Mouse (Mus musculus): Measurements from ENCODE around the gene Wwc2. TPM values are rescaled to one million over a fixed set of nuclear protein-coding genes. Genes with fewer than 3 reads are reported as not detected.

The Wwc2 gene
- total RNA-seq (2021) = 10 to 100 TPM; 27.0 to 28.2 TPM
- long read RNA-seq, experiment 1, full-length matches to known transcripts = 13 of 23 reads
- long read RNA-seq, experiment 1, partial matches to known transcripts = 10 of 23 reads
- long read RNA-seq, experiment 1, other reads (novel, unspliced or antisense) = 0 of 23 reads
- long read RNA-seq, experiment 2, full-length matches to known transcripts = 25 of 37 reads
- long read RNA-seq, experiment 2, partial matches to known transcripts = 10 of 37 reads
- long read RNA-seq, experiment 2, other reads (novel, unspliced or antisense) = 2 of 37 reads

DNA sequence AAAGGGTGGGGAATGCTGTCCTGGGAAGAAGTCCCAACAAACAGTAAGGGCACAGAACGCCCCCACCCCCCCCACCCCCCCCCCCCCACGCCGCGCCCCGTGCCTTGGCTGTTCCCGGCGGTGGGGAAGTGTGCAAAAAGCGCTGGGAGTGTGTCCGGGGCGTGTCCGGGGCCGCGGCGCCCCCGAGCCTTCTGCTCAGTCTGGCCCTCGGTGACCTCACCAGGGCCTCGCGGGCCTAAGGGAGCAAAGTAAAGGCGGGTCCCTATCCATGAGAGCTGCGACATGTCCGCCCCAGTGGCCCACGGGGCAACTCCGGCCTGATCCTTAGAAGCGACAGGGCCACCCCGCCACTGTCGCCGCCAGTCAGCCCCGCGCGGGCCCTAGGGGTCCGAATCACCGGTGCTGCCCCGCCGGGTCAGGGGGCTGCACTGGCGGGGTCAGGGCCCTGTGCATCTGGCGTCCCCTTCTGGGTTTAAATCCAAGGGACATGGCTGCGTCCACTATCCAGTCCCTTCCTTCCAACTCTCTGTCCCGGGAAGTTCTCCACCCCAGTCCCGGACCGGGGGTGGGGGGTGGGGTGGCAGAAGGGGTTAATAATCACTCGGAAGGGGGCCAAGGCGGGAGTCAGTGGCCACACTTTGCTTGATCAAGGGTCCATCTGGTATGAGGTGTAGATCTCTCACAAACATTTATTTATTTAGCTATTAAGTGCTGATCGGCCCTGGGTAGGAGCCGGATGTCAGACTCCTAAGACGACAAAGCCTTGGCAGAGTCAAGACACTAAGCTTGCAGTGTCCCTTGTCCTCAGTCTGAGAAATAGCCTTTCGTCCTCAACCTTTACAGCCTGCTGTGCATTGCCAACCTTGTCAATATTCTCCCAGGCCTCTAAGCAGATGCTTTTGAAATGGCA, at the start of gene Wwc2:
Gene Wwc2 (minus strand): TSS at position 14 of the 910 bp plus-strand sequence.
- DNase-seq (ENCODE audit: low spot score in 2 of 2) = no peak
- peak within 1 kb of the TSS; percentile 86 for H3K4me3 ChIP-seq
- H3K27ac ChIP-seq = peak within 1 kb of the TSS; percentile 92
- TF ChIP-seq CTCF (conservative IDR thresholded peaks at IDR 0.05) = no peak

DNA sequence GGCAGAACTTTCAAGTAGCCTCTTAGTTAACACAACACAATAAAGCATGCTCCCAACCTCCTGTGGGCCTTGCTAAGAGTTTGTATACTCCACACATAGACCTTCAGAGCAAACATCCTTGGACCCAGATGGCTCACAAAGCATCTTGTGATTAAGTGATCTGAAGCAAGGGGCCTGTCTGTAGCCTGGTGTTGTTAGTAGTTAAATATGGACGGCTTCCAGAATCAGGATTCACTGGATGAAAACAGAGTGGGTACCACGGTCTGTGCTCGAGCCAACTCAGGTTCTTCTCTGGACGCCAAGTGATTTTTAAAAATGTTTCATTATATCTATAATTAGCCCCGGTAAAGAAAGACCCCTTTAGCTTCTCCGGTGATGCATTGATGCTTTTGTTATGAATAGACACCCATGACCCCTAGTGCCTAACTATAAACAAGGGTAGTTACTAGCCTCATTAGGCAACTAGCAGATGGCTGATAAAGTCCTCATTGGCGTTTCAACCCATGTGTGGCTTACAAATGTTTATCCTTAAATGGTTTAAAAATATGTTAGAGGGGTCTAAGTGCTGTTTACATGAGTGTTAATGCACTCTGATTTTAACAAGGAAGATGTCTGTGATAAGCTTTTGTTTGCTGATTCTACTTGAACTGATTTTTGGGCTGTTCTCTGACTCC, 47.7 kb upstream of the Wwc2 start:
- DNase-seq (ENCODE audit: low spot score in 2 of 2) = no peak
- Histone ChIP-seq H3K27ac (no peak overlapping the region), H3K4me3 (no peak overlapping the region)
- no peak for TF ChIP-seq CTCF (conservative IDR thresholded peaks at IDR 0.05)

DNA sequence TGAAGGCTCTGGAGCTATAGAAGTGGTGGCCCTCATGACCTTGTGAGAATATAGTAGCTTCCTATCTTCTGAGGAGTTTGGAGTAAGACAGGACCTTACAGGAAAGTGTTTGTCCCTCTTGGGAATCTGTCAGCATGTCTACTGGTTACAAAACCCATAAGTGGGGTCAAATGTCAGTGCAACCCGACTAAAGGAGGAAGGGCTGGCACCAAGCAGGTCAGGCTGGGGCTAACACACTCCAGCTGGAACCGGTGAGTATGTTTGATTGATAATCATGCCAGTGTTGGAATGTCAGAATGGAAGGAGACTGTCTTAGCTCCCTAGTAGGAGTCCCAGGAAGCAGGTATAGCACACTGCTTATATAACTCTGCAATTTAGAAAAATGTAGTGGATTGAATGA, 41.3 kb upstream of the Wwc2 start:
- Histone ChIP-seq H3K4me3 (no peak overlapping the region), H3K27ac (no peak overlapping the region)
- DNase-seq (ENCODE audit: low spot score in 2 of 2) = no peak
- TF ChIP-seq CTCF (conservative IDR thresholded peaks at IDR 0.05) = no peak

DNA sequence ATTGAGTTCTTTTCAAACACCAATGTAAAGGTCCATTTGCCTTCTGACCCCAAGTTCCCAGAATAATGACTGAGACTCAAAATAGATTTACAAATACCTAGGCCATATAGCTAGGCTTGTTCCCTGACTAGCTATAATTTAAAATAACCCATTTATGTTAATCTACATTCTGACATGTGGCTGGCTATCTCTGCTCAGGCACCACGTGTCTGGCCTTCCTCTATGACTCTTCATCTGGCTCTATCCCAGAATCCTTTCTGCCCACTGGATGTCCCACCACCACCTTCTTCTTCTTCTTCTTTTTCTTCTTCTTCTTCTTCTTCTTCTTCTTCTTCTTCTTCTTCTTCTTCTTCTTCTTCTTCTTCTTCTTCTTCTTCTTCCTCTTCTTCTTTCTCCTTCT, 39.9 kb upstream of the Wwc2 start:
- DNase-seq (ENCODE audit: low spot score in 2 of 2) = no peak
- H3K27ac ChIP-seq = no peak overlapping the region
- H3K4me3 ChIP-seq = no peak overlapping the region
- TF ChIP-seq CTCF (conservative IDR thresholded peaks at IDR 0.05) = no peak

DNA sequence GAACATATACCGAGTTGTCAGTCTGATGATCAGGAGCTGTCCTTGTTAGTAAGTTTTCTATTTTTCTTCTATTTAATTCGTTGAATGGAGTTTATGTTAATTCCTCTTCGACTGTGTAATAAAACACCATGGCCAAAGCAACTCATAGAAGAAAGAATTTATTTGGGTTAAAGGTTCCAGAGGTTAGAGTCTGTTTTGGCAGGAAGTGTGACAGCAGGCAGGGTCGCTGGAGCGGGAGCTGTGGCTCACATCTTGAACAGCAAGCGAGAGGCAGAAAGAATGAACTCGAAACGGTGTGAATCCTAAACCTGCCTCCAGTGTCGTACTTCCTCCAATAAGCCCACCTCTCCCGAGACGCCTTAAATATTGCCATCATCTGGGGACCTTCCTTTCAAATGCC, 36.1 kb upstream of the Wwc2 start:
- Histone ChIP-seq H3K4me3 (no peak overlapping the region), H3K27ac (no peak overlapping the region)
- TF ChIP-seq CTCF (conservative IDR thresholded peaks at IDR 0.05) = no peak
- DNase-seq (ENCODE audit: low spot score in 2 of 2) = no peak

DNA sequence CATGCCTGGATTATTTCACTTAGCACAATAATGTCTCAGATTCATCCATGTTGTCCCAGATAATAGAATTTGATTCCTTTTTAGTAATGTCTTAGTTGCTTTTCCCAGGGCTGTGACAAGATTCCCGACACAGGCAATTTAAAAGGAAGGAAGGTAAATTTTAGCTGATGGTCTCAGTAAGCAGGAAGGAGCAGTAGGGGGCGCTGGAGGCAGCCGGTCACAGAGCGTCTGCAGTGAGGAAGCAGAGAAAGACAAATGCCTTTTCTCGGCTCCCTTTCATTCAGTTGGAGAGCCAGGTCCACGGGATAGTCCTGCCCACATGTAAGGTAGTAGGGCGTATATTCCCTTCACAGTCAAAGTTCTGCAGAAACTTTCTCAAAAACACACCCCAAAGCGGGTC, 32.5 kb upstream of the Wwc2 start:
- Histone ChIP-seq H3K27ac (no peak overlapping the region), H3K4me3 (no peak overlapping the region)
- no peak for DNase-seq (ENCODE audit: low spot score in 2 of 2)
- peak; percentile 57 for TF ChIP-seq CTCF (conservative IDR thresholded peaks at IDR 0.05)

DNA sequence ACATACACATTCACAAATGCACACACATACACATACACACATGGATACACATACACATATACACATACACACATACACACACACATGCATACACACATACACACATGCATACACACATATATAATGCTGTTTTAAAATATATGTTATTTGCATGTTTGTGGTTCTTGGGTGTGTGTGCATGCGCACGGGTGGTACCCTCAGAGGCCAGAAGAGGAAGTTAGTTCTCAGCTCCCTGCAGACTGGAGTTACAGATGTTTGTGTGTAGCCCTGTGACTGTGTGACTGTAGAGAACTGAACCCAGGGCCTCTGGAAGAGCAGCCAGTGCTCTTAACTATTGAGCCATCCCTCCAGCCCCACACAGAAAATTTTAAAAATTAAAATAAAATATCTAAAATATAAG, 29.0 kb upstream of the Wwc2 start:
- no peak for TF ChIP-seq CTCF (conservative IDR thresholded peaks at IDR 0.05)
- no peak for DNase-seq (ENCODE audit: low spot score in 2 of 2)
- no peak overlapping the region for H3K27ac ChIP-seq
- H3K4me3 ChIP-seq = no peak overlapping the region

DNA sequence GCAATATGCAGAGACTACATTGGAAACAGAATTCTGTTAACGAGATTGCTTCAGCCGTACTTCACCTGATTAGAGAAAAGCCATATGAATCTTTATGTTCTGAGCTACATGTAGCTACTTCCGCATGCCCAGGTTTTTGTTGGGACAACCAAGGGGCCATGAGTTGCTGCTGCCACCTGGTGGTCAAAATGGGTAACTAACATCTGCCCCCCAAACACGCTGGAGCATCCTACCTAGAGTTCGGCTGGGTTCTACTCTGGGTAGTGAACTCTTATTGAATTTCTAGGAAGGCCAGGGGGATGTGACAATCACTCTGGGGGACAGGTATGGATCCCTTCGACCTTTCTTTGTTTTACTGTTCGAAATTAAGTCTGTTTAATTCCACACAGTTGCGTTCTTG, 25.8 kb upstream of the Wwc2 start:
- no peak overlapping the region for H3K27ac ChIP-seq
- peak; percentile 96 for TF ChIP-seq CTCF (conservative IDR thresholded peaks at IDR 0.05)
- peak; percentile 73 to 82 for DNase-seq (ENCODE audit: low spot score in 2 of 2)
- no peak overlapping the region for H3K4me3 ChIP-seq

DNA sequence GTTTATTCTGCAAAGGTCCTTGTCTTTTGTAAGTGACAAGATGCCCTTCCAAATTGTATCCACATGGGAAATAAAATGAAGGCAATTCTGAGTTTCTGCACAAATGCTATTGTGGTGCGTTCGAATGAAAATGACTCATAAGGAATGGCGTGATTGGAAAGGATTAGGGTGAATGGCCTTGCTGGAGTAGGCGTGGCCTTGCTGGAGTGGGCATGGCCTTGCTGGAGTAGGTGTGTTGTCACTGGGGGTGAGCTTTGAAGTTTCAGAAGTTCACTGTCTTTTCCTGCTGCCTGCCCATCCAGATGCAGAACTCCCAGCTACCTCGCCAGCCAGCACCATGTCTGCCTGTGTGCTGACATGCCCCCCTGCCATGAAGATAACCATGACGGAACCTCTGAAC, 23.7 kb upstream of the Wwc2 start:
- DNase-seq (ENCODE audit: low spot score in 2 of 2) = no peak
- no peak for TF ChIP-seq CTCF (conservative IDR thresholded peaks at IDR 0.05)
- H3K27ac ChIP-seq = no peak overlapping the region

DNA sequence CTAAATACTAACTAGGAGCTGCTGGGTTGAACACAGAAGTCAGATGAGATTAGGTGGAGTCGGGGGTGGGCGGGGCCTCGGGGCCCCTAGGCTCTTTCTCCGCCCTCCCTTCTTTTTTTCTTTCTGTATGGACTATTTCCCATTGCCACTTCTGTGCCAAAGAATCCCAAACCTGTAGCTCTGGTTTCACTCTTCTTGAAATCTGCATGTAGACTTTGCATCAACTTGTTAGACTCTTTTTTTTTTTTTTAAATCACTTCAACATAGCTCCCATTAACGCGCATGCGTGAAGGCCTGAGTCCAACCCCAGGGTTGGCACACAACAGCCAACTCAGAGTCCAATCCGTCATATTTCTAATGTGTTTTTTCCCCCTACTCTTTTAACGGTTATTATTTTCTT, 22.6 kb upstream of the Wwc2 start:
- Histone ChIP-seq H3K4me3 (no peak overlapping the region), H3K27ac (no peak overlapping the region)
- no peak for DNase-seq (ENCODE audit: low spot score in 2 of 2)
- no peak for TF ChIP-seq CTCF (conservative IDR thresholded peaks at IDR 0.05)

More for the DNA sequence above, 23.7 kb upstream of the Wwc2 start:
- H3K4me3 ChIP-seq = no peak overlapping the region

DNA sequence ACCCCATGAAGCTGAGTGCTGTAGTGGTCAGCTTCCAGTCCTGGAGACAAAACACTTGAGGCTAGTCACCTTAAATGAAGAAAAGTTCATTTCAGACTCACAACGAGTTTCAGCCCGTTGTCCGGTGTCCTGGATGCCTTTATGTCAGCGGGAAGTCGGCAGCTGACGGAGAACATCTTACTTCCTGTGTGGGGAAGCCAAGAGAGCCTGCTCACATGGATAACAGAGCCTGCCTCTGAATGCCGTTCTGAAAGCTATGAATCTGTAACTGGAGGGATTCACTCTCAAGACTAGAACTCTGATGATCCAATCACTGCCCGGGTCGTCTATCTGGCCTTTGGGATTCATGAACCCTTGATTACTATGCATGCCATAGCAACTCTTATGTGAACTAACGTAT, 21.1 kb upstream of the Wwc2 start:
- DNase-seq (ENCODE audit: low spot score in 2 of 2) = no peak
- Histone ChIP-seq H3K27ac (no peak overlapping the region), H3K4me3 (no peak overlapping the region)
- TF ChIP-seq CTCF (conservative IDR thresholded peaks at IDR 0.05) = no peak

DNA sequence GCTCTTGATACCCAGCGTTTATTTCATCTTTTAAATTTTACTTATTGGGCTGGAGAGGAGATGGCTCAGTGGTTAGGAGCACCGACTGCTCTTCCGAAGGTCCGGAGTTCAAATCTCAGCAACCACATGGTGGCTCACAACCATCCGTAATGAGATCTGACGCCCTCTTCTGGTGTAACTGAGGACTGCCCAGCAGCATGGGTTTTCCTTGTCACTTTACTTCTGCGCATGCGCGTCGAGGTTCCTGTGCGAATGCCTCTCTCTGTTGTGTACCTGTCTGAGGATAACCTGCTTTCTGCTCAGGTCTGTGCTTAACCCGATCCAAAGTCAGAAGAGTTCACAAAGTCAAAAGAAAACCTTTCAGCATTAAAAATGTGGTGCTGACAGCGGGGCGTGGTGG, 20.3 kb upstream of the Wwc2 start:
- no peak for DNase-seq (ENCODE audit: low spot score in 2 of 2)
- Histone ChIP-seq H3K4me3 (no peak overlapping the region), H3K27ac (no peak overlapping the region)
- peak; percentile 38 for TF ChIP-seq CTCF (conservative IDR thresholded peaks at IDR 0.05)

DNA sequence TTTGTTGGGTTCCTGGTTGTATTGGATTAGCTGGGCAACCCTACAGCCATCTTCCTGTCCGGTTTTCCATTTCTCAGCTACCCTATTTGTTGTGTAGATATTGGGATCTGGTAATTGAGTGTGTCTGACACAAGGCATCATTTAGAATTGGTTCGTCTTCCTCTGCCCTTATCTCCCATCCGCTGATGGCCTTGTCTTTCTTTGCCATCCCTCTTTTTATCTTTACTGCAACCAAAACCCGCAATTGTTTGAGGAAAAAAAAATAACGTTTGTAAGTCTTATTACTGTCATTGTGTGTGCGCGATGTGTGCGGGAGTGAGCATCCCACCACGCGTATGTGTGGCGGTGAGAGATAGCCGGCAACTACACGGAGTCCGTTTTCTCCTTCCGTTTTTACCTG, 18.7 kb upstream of the Wwc2 start:
- Histone ChIP-seq H3K4me3 (no peak overlapping the region), H3K27ac (no peak overlapping the region)
- no peak for TF ChIP-seq CTCF (conservative IDR thresholded peaks at IDR 0.05)
- DNase-seq (ENCODE audit: low spot score in 2 of 2) = no peak
